Mouse (Mus musculus): Measurements from ENCODE around the gene Defa28. TPM values are rescaled to one million over a fixed set of nuclear protein-coding genes. Genes with fewer than 3 reads are reported as not detected.
"Not testable (repeated sequence)": the region's sequence is repeated elsewhere in the genome, so short reads cannot be mapped to it uniquely, and the experiment has no call there.

Defa28 gene
- polyA plus RNA-seq (2015; fragmentation: Nextera tagmentation; extraction: Ambion mirVana), result not detected in 2 replicates

- H3K4me1 ChIP-seq; H3K27ac ChIP-seq; H3K9ac ChIP-seq; H3K4me2 ChIP-seq; ATAC-seq (replicated peaks; ENCODE audit: low FRiP score); H3K4me3 ChIP-seq (replicated peaks); H3K27me3 ChIP-seq; H3K36me3 ChIP-seq; H3K9me3 ChIP-seq (replicated peaks): not testable (repeated sequence)
- no CpG with 5 or more reads among the region's 1 CpGs for WGBS
Measured at GRCm38 (mm10) chr8:21582706-21583105, at the start of gene Defa28. Gene Defa28 (plus strand): TSS chr8:21583006.

GRCm38 (mm10) chr8:21565086-21565485, 17.7 kb upstream of the Defa28 start, which contains the start of gene Defa37:
Gene Defa37 (plus strand): TSS chr8:21565386.
- not testable (repeated sequence) for H3K9me3 ChIP-seq (replicated peaks); H3K36me3 ChIP-seq; H3K4me2 ChIP-seq; H3K4me3 ChIP-seq (replicated peaks); H3K9ac ChIP-seq; H3K27ac ChIP-seq; H3K27me3 ChIP-seq; ATAC-seq (replicated peaks; ENCODE audit: low FRiP score); H3K4me1 ChIP-seq
- no CpG with 5 or more reads among the region's 1 CpGs for WGBS

GRCm38 (mm10) chr8:21594408-21594807, 11.6 kb downstream of the Defa28 start, which contains the start of gene Gm7861:
Gene Gm7861 (minus strand): TSS chr8:21594508.
- WGBS, result no CpG with 5 or more reads among the region's 1 CpGs
- H3K4me3 ChIP-seq (replicated peaks); H3K27me3 ChIP-seq; H3K4me2 ChIP-seq; H3K27ac ChIP-seq; ATAC-seq (replicated peaks; ENCODE audit: low FRiP score); H3K36me3 ChIP-seq; H3K9me3 ChIP-seq (replicated peaks); H3K9ac ChIP-seq; H3K4me1 ChIP-seq: not testable (repeated sequence)

GRCm38 (mm10) chr8:21617883-21618282, 35.1 kb downstream of the Defa28 start, which contains the start of gene Defa26:
Gene Defa26 (plus strand): TSS chr8:21618183.
- WGBS, result 100% methylated on average over 1 of the region's 1 CpGs
- not testable (repeated sequence) for H3K27me3 ChIP-seq; H3K4me2 ChIP-seq; H3K4me1 ChIP-seq; H3K36me3 ChIP-seq; ATAC-seq (replicated peaks; ENCODE audit: low FRiP score); H3K27ac ChIP-seq; H3K4me3 ChIP-seq (replicated peaks); H3K9me3 ChIP-seq (replicated peaks); H3K9ac ChIP-seq

Other genes with a start within 250 kb of the Defa28 start
- not detected in 2 replicates for gene Defa2, start 204.5 kb upstream of the Defa28 start, polyA plus RNA-seq (2015; fragmentation: Nextera tagmentation; extraction: Ambion mirVana)
- gene Defa33, start 191.2 kb upstream of the Defa28 start, polyA plus RNA-seq (2015; fragmentation: Nextera tagmentation; extraction: Ambion mirVana), result not detected in 2 replicates
- gene Defa36, start 155.6 kb upstream of the Defa28 start, polyA plus RNA-seq (2015; fragmentation: Nextera tagmentation; extraction: Ambion mirVana), result not detected in 2 replicates
- gene Gm7849, start 126.4 kb upstream of the Defa28 start, polyA plus RNA-seq (2015; fragmentation: Nextera tagmentation; extraction: Ambion mirVana), result not detected in 2 replicates
- gene Defa20, start 73.7 kb upstream of the Defa28 start, polyA plus RNA-seq (2015; fragmentation: Nextera tagmentation; extraction: Ambion mirVana), result not detected in 2 replicates
- gene Defa32, start 54.0 kb upstream of the Defa28 start, polyA plus RNA-seq (2015; fragmentation: Nextera tagmentation; extraction: Ambion mirVana), result not detected in 2 replicates
- not detected in 2 replicates for gene Defa37, start 17.6 kb upstream of the Defa28 start, polyA plus RNA-seq (2015; fragmentation: Nextera tagmentation; extraction: Ambion mirVana)
- not detected in 2 replicates for gene Gm7861, start 11.5 kb downstream of the Defa28 start, polyA plus RNA-seq (2015; fragmentation: Nextera tagmentation; extraction: Ambion mirVana)
- not detected in 2 replicates for gene Defa26, start 35.2 kb downstream of the Defa28 start, polyA plus RNA-seq (2015; fragmentation: Nextera tagmentation; extraction: Ambion mirVana)
- not detected in 2 replicates for gene Defa17, start 72.8 kb downstream of the Defa28 start, polyA plus RNA-seq (2015; fragmentation: Nextera tagmentation; extraction: Ambion mirVana)
- gene Defa34, start 82.8 kb downstream of the Defa28 start, polyA plus RNA-seq (2015; fragmentation: Nextera tagmentation; extraction: Ambion mirVana), result not detected in 2 replicates
- not detected in 2 replicates for gene AY761184, start 120.6 kb downstream of the Defa28 start, polyA plus RNA-seq (2015; fragmentation: Nextera tagmentation; extraction: Ambion mirVana)
- not detected in 2 replicates for gene Defa24, start 151.5 kb downstream of the Defa28 start, polyA plus RNA-seq (2015; fragmentation: Nextera tagmentation; extraction: Ambion mirVana)
- not detected in 2 replicates for gene Defb50, start 240.5 kb downstream of the Defa28 start, polyA plus RNA-seq (2015; fragmentation: Nextera tagmentation; extraction: Ambion mirVana)